Mouse (Mus musculus) liver, embryonic 12.5 days (tissue): ENCODE data around the gene Ube2o. TPM values are rescaled to one million over a fixed set of nuclear protein-coding genes. Genes with fewer than 3 reads are reported as not detected.

ENCODE experiments used
- ATAC-seq: fragments of 200-750 bp; cut with Nextera tagmentation; 2 replicates; pipeline ENCODE4 v1.8.0; 2017; ENCODE audit warnings: moderate number of reproducible peaks, mild to moderate bottlenecking, moderate library complexity
- H3K27ac ChIP-seq: fragments of 300-500 bp; sonication (generic); 2 replicates; pipeline ENCODE4 v1.5.1; 2016; ENCODE audit warnings: mild to moderate bottlenecking
- H3K27me3 ChIP-seq: fragments of 300-500 bp; sonication (generic); replicated peaks from 2 replicates; pipeline ENCODE4 v1.6.1; 2016; ENCODE audit warnings: mild to moderate bottlenecking, moderate library complexity
- H3K36me3 ChIP-seq: fragments of 300-500 bp; sonication (generic); 2 replicates; pipeline ENCODE4 v1.6.1; 2016; ENCODE audit warnings: mild to moderate bottlenecking, moderate library complexity
- H3K4me1 ChIP-seq: fragments of 300-500 bp; sonication (generic); 2 replicates; pipeline ENCODE4 v1.6.1; 2016
- H3K4me2 ChIP-seq: fragments of 300-500 bp; sonication (generic); 2 replicates; pipeline ENCODE4 v1.6.1; 2016; ENCODE audit warnings: mild to moderate bottlenecking, moderate library complexity
- H3K4me3 ChIP-seq: fragments of 300-500 bp; sonication (generic); 2 replicates; pipeline ENCODE4 v1.5.1; 2016; ENCODE audit warnings: mild to moderate bottlenecking, moderate library complexity
- H3K9ac ChIP-seq: fragments of 300-500 bp; sonication (generic); 2 replicates; pipeline ENCODE4 v1.6.1; 2016; ENCODE audit warnings: mild to moderate bottlenecking, moderate library complexity
- H3K9me3 ChIP-seq: fragments of 300-500 bp; sonication (generic); replicated peaks from 2 replicates; pipeline ENCODE4 v1.6.1; 2016; ENCODE audit warnings: mild to moderate bottlenecking, moderate library complexity
- WGBS: fragments of 180-500 bp; shearing (Covaris S2); methylation state at CpG from one replicate; pipeline ENCODE4 v1.1.7; 2016; ENCODE audit not compliant: insufficient replicate concordance; 5-methylcytosine and 5-hydroxymethylcytosine counted together
- polyA plus RNA-seq: library from polyadenylated mRNA; unstranded; fragments of >200 nt; fragmentation: Nextera tagmentation; extraction: Ambion mirVana; gene quantifications from 2 replicates; pipeline ENCODE4 v1.2.1, GENCODE M21; 2016

Gene Ube2o
- polyA plus RNA-seq, 1 experiment from 2014 or later: 40.2 TPM

GRCm38 (mm10) chr11:116515330-116516020 is 65.8 kb downstream of the Ube2o start:
- no peak overlapping the region for H3K4me3 ChIP-seq

DNA sequence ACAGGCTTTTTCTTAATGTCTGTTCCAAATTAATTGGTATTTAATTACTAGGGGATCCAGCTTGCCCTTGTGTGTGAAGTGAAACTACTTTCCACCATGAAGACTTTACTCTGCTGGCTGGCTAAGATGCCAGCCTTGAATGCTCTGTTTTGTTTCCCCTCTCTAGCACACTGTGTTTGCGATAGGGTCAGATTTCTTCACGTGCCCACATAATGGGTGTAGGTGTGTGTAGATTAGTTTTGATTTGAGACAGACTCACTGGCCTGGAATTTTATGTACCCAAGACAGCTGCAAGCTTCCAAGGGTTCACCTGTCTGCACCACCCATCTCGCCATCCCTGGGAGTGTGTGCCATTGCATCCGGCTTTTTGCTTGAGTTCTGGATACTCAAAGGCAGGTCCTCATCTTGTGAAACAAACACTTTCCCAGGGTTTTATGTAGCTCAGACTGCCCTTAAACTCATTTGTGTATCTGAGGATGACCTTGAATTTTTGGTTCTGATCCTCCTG is 67.7 kb downstream of the Ube2o start:
- peaks cover 35% of the 10 kb centered on the region for H3K27me3 ChIP-seq
- no peak overlapping the region for H3K27ac ChIP-seq
- no peak overlapping the region for H3K4me3 ChIP-seq
- H3K9ac ChIP-seq: no peak overlapping the region
- no peaks in the 10 kb centered on the region for H3K9me3 ChIP-seq
- no peak for ATAC-seq
- WGBS: 77% methylated on average over 4 of the region's 4 CpGs
- H3K4me2 ChIP-seq: no peak overlapping the region
- H3K4me1 ChIP-seq: peaks cover 26% of the 10 kb centered on the region
- H3K36me3 ChIP-seq: no peaks in the 10 kb centered on the region

More at GRCm38 (mm10) chr11:116515330-116516020, 65.8 kb downstream of the Ube2o start:
- 33% methylated on average over 24 of the region's 24 CpGs for WGBS
- Histone ChIP-seq H3K27me3 (peaks cover 47% of the 10 kb centered on the region), H3K9ac (no peak overlapping the region), H3K4me1 (peaks cover 28% of the 10 kb centered on the region), H3K4me2 (peak overlapping the region; percentile 21; the same call in 1 of the 2 replicates), H3K36me3 (no peaks in the 10 kb centered on the region), H3K9me3 (no peaks in the 10 kb centered on the region), H3K27ac (no peak overlapping the region)
- no peak for ATAC-seq

DNA sequence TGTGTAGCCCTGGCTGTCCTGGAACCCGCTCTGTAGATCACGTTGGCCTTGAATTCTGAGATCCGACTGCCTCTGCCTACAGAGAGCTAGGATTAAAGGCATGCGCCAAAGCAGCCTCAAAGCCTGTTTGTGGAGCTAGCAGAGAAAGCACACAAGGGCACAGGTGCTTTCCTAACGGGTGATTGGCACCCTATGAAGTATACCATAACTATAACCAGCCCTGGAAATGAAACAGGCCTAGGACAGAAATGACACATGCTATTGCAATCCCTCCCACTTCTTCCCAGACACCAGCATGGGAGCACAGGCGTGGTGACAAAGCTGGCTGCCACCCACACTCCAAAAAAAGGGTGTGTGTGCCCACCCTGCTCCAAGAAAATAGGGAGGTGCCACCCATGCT is 68.3 kb downstream of the Ube2o start:
- Histone ChIP-seq H3K4me1 (peaks cover 30% of the 10 kb centered on the region), H3K4me3 (no peak overlapping the region), H3K9ac (no peak overlapping the region), H3K27me3 (peaks cover 29% of the 10 kb centered on the region), H3K9me3 (no peaks in the 10 kb centered on the region), H3K4me2 (no peak overlapping the region), H3K36me3 (no peaks in the 10 kb centered on the region), H3K27ac (no peak overlapping the region)
- 67% methylated on average over 6 of the region's 6 CpGs for WGBS
- no peak for ATAC-seq

- Histone ChIP-seq H3K27me3 (peaks cover 24% of the 10 kb centered on the region), H3K4me1 (peaks cover 38% of the 10 kb centered on the region), H3K36me3 (no peaks in the 10 kb centered on the region), H3K4me3 (no peak overlapping the region), H3K9ac (no peak overlapping the region), H3K4me2 (no peak overlapping the region), H3K9me3 (no peaks in the 10 kb centered on the region), H3K27ac (no peak overlapping the region)
- ATAC-seq: no peak
- WGBS: 84% methylated on average over 7 of the region's 7 CpGs
Measured at GRCm38 (mm10) chr11:116512154-116512553, 69.1 kb downstream of the Ube2o start.

DNA sequence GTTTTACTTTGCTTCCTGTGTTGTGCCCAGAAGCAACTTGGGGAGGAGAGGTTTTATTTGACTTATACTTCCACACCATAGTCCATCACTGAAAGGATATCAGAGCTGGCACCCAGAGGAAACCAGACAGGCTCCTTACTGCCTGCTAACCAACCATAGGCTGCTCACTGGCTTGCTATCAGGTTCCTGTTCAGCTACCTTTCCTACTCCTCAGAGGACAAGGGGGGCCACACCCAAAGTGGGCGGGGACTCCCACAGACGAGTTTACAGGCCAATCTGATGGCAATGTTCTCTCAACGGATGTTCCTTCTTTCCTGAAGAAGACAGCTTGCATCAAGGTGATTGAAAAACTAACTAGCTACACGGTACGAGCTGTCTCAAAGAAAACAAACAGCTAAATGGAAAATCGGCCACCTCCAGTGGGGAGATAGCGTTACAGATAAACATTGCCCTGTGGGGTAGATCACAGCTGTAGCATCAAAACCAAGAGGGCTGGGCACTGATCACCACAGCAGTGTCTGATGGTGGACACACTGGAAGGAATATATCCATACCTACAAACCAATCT is 69.9 kb downstream of the Ube2o start:
- Histone ChIP-seq H3K9me3 (no peaks in the 10 kb centered on the region), H3K4me1 (peaks cover 46% of the 10 kb centered on the region), H3K27me3 (peaks cover 24% of the 10 kb centered on the region), H3K9ac (no peak overlapping the region), H3K4me2 (peak overlapping the region; percentile 12; the same call in 1 of the 2 replicates), H3K4me3 (no peak overlapping the region), H3K27ac (peak overlapping the region; percentile 68), H3K36me3 (no peaks in the 10 kb centered on the region)
- WGBS: 49% methylated on average over 7 of the region's 7 CpGs
- ATAC-seq: peak; percentile 67

DNA sequence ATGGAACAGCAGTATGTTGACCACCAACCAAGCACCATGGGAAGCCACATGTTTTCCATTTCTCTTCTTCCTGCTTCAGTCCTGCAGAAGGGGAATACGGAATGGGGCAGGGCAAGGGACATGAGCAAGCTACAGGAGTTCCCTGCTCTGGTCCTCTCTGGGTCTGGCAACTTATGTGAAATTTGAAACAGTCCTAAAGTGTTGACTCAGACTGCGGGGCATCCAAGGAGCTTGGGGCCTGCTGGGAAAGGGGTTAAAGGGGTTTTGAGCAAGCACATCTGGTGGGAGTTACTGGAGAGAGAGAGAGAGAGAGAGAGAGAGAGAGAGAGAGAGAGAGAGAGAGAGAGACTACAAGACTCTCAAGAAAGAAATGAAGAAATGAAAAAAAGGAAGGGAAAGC is 72.6 kb downstream of the Ube2o start:
- no peak for ATAC-seq
- WGBS: 67% methylated on average over 2 of the region's 2 CpGs
- H3K9me3 ChIP-seq: no peaks in the 10 kb centered on the region
- peaks cover 59% of the 10 kb centered on the region for H3K4me1 ChIP-seq
- no peak overlapping the region for H3K9ac ChIP-seq
- peaks cover 3% of the 10 kb centered on the region; the same call in 1 of the 2 replicates for H3K27me3 ChIP-seq
- peak overlapping the region; percentile 53 for H3K27ac ChIP-seq
- no peak overlapping the region for H3K4me3 ChIP-seq
- H3K36me3 ChIP-seq: no peaks in the 10 kb centered on the region
- H3K4me2 ChIP-seq: no peak overlapping the region

DNA sequence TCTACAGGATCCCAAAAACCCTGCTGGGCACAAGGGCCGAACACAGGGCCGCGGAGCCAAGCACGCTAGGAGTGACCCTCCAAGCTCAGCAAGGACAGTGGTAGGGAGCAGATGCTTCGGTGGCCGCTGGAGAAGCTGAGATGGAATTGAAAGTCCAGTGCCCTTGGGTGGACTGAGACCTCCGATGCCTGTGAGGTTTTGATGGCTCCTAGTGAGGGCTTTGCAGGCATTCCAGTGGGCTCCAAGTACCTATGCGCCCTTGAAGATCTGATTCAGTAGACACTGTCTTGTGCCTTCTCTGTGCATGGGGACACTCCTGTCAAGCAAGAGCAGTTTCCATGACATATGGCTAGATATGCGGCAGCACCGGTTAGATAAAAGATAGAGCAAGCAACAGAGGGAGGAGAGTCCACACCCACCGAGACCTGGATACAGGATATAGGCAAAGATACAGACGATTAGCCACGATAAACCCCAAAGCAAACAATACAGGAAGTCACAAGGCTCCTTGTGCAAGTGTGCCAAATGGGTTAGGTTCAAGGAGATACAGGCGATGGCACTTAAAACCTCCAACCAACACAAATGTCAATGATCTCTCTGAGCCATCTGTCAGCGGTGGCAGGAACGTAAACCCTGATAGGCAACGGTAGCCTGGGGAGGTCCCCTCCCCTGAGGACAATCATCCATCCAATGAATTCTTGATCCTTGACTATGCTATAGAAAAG is 74.9 kb downstream of the Ube2o start:
- peak; percentile 89 for ATAC-seq
- H3K4me3 ChIP-seq: no peak overlapping the region
- no peaks in the 10 kb centered on the region for H3K36me3 ChIP-seq
- peak overlapping the region; percentile 93 for H3K27ac ChIP-seq
- 42% methylated on average over 17 of the region's 17 CpGs for WGBS
- no peaks in the 10 kb centered on the region for H3K27me3 ChIP-seq
- peak overlapping the region; percentile 52 for H3K4me2 ChIP-seq
- peaks cover 51% of the 10 kb centered on the region for H3K4me1 ChIP-seq
- H3K9ac ChIP-seq: peak overlapping the region; percentile 67
- H3K9me3 ChIP-seq: no peaks in the 10 kb centered on the region

GRCm38 (mm10) chr11:116505573-116505972 is 75.7 kb downstream of the Ube2o start:
- H3K27me3 ChIP-seq: no peaks in the 10 kb centered on the region
- H3K4me1 ChIP-seq: peaks cover 54% of the 10 kb centered on the region
- no peaks in the 10 kb centered on the region for H3K36me3 ChIP-seq
- H3K27ac ChIP-seq: peak overlapping the region; percentile 93
- no peaks in the 10 kb centered on the region for H3K9me3 ChIP-seq
- peak overlapping the region; percentile 52 for H3K4me2 ChIP-seq
- peak overlapping the region; percentile 67 for H3K9ac ChIP-seq
- H3K4me3 ChIP-seq: no peak overlapping the region
- 27% methylated on average over 5 of the region's 5 CpGs for WGBS
- ATAC-seq: peak; percentile 47; the same call in 1 of the 2 replicates

GRCm38 (mm10) chr11:116504516-116504915 is 76.7 kb downstream of the Ube2o start:
- Histone ChIP-seq H3K27me3 (no peaks in the 10 kb centered on the region), H3K36me3 (no peaks in the 10 kb centered on the region), H3K27ac (peak overlapping the region; percentile 93; the same call in 1 of the 2 replicates), H3K4me2 (no peak overlapping the region), H3K4me1 (peaks cover 58% of the 10 kb centered on the region), H3K9me3 (no peaks in the 10 kb centered on the region), H3K9ac (no peak overlapping the region), H3K4me3 (no peak overlapping the region)
- ATAC-seq: no peak
- WGBS: 88% methylated on average over 17 of the region's 17 CpGs

DNA sequence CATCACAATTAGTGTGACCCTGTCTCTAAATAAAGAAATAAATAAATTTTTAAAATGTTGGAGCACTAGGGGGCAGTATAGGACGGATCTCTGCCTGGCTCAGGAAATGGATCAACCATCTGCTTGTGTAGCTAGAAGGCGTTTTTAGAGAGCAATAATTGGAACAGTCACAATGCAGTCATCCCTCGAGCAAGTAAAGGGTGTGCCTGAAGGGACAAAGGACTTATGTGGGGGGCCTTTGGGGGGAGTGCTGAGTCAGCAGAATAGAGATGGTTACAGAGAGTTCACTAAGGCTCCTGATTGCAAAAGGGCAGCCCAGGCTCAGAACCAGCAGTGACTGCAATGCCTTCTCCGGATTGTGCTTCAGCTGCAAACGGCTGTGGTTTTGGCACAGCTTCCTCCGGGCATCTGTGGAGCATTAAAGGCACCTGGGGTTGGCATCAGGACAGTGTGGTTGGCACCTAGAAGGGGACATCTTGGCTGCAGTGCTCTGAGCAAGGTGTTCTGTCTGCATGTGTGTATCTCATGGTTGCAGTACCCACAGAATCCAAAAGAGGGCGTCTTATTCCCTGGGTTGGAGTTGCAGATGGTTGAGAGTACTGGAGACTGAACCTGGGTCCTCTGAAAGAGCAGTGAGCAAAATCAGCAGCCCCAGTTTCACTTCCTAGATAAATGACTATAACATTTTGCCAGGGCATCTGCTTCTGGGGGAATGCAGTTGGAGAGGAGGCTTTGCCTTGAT is 80.1 kb downstream of the Ube2o start:
- Histone ChIP-seq H3K4me3 (no peak overlapping the region), H3K4me1 (peaks cover 44% of the 10 kb centered on the region), H3K27me3 (no peaks in the 10 kb centered on the region), H3K4me2 (no peak overlapping the region), H3K9me3 (no peaks in the 10 kb centered on the region), H3K36me3 (no peaks in the 10 kb centered on the region), H3K27ac (peak overlapping the region; percentile 51), H3K9ac (no peak overlapping the region)
- 16% methylated on average over 7 of the region's 7 CpGs for WGBS
- ATAC-seq: peak; percentile 40; the same call in 1 of the 2 replicates

GRCm38 (mm10) chr11:116499018-116499417 is 82.2 kb downstream of the Ube2o start:
- Histone ChIP-seq H3K27me3 (no peaks in the 10 kb centered on the region), H3K4me2 (peak overlapping the region; percentile 58), H3K4me3 (no peak overlapping the region), H3K9me3 (no peaks in the 10 kb centered on the region), H3K27ac (no peak overlapping the region), H3K36me3 (no peaks in the 10 kb centered on the region), H3K9ac (no peak overlapping the region; the same call in 1 of the 2 replicates), H3K4me1 (peaks cover 26% of the 10 kb centered on the region)
- no peak for ATAC-seq
- 41% methylated on average over 6 of the region's 6 CpGs for WGBS
